Mouse (Mus musculus) cerebellum, adult 2 months (tissue): ENCODE results near the gene Slc38a9. TPM values are rescaled to one million over a fixed set of nuclear protein-coding genes. Genes with fewer than 3 reads are reported as not detected.

ENCODE experiments used
- DNase-seq, 2 experiments: peaks; one replicate each; pipeline ENCODE4 v3.0.0; 2021
- H3K27ac ChIP-seq: fragments of 200-500 bp; 2 replicates; pipeline ENCODE4 v1.5.1; 2012; ENCODE audit warnings: low read length, control low read depth, inconsistent platforms; ENCODE audit not compliant: insufficient read depth
- H3K27me3 ChIP-seq: fragments of 200-500 bp; 2 replicates; pipeline ENCODE4 v1.6.1; 2012; ENCODE audit warnings: inconsistent platforms, mild to moderate bottlenecking, low read length, moderate library complexity; ENCODE audit not compliant: control insufficient read depth, insufficient read depth
- H3K4me1 ChIP-seq: fragments of 200-500 bp; 2 replicates; pipeline ENCODE4 v1.6.1; 2011; ENCODE audit warnings: low read length; ENCODE audit not compliant: control insufficient read depth, insufficient read depth
- H3K4me3 ChIP-seq: fragments of 200-500 bp; replicated peaks from 2 replicates; pipeline ENCODE3; 2011; ENCODE audit warnings: mild to moderate bottlenecking, low read depth, low read length, control low read depth; ENCODE audit not compliant: insufficient read depth
- CTCF ChIP-seq: fragments of 200-500 bp; IDR thresholded peaks from 2 replicates; pipeline ENCODE4 v1.5.1; 2011; ENCODE audit warnings: low read depth, mild to moderate bottlenecking, control low read depth, low read length, moderate library complexity, borderline replicate concordance; ENCODE audit not compliant: insufficient read depth
- POLR2A ChIP-seq: fragments of 200-500 bp; IDR thresholded peaks from 2 replicates; pipeline ENCODE4 v1.6.1; 2011; ENCODE audit warnings: low read length, control low read depth, borderline replicate concordance; ENCODE audit not compliant: insufficient read depth
- WGBS: fragments of 180-500 bp; shearing (Covaris S2); methylation state at CpG from one replicate; pipeline ENCODE4 v1.1.7; 2018; 5-methylcytosine and 5-hydroxymethylcytosine counted together
- polyA plus RNA-seq: library from polyadenylated mRNA; depleted of rRNA; stranded (reverse); fragments of >200 nt; gene quantifications from 2 replicates; pipeline ENCODE4 v1.2.3, GENCODE M21; 2012

Gene Slc38a9
- polyA plus RNA-seq, 1 experiment: 25.9 TPM

GRCm38 (mm10) chr13:112639111-112639510 lies 21.4 kb upstream of the Slc38a9 start:
- Histone ChIP-seq H3K4me1 (no peaks in the 10 kb centered on the region), H3K4me3 (no peak overlapping the region), H3K27ac (no peak overlapping the region), H3K27me3 (no peaks in the 10 kb centered on the region)
- TF ChIP-seq POLR2A (no peak), CTCF (no peak)
- no peak for DNase-seq
- WGBS: 47% methylated on average over 4 of the region's 4 CpGs

- no peaks in the 10 kb centered on the region for H3K27me3 ChIP-seq
- H3K27ac ChIP-seq: no peak overlapping the region
- no peak for DNase-seq
- 84% methylated on average over 3 of the region's 3 CpGs for WGBS
- no peak for TF ChIP-seq POLR2A
- no peak for TF ChIP-seq CTCF
- no peak overlapping the region for H3K4me3 ChIP-seq
- H3K4me1 ChIP-seq: no peaks in the 10 kb centered on the region
Measured at GRCm38 (mm10) chr13:112642897-112643296, 17.7 kb upstream of the Slc38a9 start.

GRCm38 (mm10) chr13:112644996-112645395 lies 15.6 kb upstream of the Slc38a9 start:
- Histone ChIP-seq H3K4me3 (no peak overlapping the region), H3K27me3 (no peaks in the 10 kb centered on the region), H3K27ac (no peak overlapping the region), H3K4me1 (no peaks in the 10 kb centered on the region)
- WGBS: 88% methylated on average over 3 of the region's 3 CpGs
- TF ChIP-seq POLR2A (no peak), CTCF (no peak)
- no peak for DNase-seq

GRCm38 (mm10) chr13:112645529-112646186 lies 14.9 kb upstream of the Slc38a9 start:
- Histone ChIP-seq H3K4me1 (no peaks in the 10 kb centered on the region), H3K4me3 (no peak overlapping the region), H3K27me3 (no peaks in the 10 kb centered on the region), H3K27ac (no peak overlapping the region)
- no peak for DNase-seq
- 61% methylated on average over 1 of the region's 1 CpGs for WGBS
- no peak for TF ChIP-seq POLR2A

- Histone ChIP-seq H3K27me3 (no peaks in the 10 kb centered on the region), H3K4me3 (no peak overlapping the region), H3K4me1 (no peaks in the 10 kb centered on the region), H3K27ac (no peak overlapping the region)
- DNase-seq: no peak
- 93% methylated on average over 3 of the region's 3 CpGs for WGBS
- TF ChIP-seq CTCF (no peak), POLR2A (no peak)
Measured at GRCm38 (mm10) chr13:112651183-112651582, 9.4 kb upstream of the Slc38a9 start.

DNA sequence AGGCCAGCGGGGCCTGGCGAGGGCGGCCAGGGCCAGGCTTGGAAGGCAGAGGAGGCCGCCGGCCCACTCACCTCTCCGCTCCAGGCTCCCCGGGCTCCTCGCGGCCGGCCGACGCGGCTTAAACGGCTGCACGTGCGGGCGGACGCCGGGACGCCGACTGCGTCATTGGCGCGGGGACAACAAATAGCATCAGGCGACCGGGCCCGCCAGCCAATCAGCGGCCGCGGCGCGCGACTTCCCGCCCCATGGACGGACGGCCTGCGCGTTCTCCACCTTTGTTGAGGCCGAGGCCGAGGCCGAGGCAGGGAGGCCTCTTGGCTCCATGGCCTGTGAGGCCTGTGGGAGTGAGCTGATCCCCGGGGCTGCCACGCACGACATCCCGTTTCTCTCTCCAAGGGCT lies 8.3 kb upstream of the Slc38a9 start, which contains the start of gene Ddx4:
Ddx4 (minus strand) TSS at position 271 of the 400 bp plus-strand sequence.
- Histone ChIP-seq H3K27ac (no peak within 1 kb of the TSS), H3K4me3 (no peak within 1 kb of the TSS), H3K4me1 (no peaks in the 10 kb centered on the region), H3K27me3 (no peaks in the 10 kb centered on the region)
- 80% methylated on average over 45 of the region's 45 CpGs for WGBS
- no peak for TF ChIP-seq CTCF
- TF ChIP-seq POLR2A: no peak
- no peak for DNase-seq

- TF ChIP-seq CTCF (no peak), POLR2A (no peak; the same call in 1 of the 2 replicates)
- 0 out of 2 replicates have a peak, but pooled peaks cover 2% of the 10 kb centered on the region for H3K4me1 ChIP-seq
- no peaks in the 10 kb centered on the region for H3K27me3 ChIP-seq
- WGBS: under 1% methylated on average over 10 of the region's 10 CpGs
- no peak for DNase-seq
- H3K27ac ChIP-seq: no peak overlapping the region
- peak overlapping the region; percentile 73 for H3K4me3 ChIP-seq
Measured at GRCm38 (mm10) chr13:112659986-112660573, 471 bp upstream of the Slc38a9 start.

- no peak overlapping the region for H3K27ac ChIP-seq
- DNase-seq: no peak
- WGBS: 72% methylated on average over 2 of the region's 2 CpGs
Measured at GRCm38 (mm10) chr13:112661687-112662086, 1.1 kb downstream of the Slc38a9 start.

More at GRCm38 (mm10) chr13:112661687-112662086, 1.1 kb downstream of the Slc38a9 start:
- no peak overlapping the region for H3K4me3 ChIP-seq
- H3K4me1 ChIP-seq: 0 out of 2 replicates have a peak, but pooled peaks cover 2% of the 10 kb centered on the region
- TF ChIP-seq CTCF: no peak
- TF ChIP-seq POLR2A: no peak
- H3K27me3 ChIP-seq: no peaks in the 10 kb centered on the region
